Comparison of ENCODE assay signal across 8 mouse cellular contexts in the genomic region with DNA sequence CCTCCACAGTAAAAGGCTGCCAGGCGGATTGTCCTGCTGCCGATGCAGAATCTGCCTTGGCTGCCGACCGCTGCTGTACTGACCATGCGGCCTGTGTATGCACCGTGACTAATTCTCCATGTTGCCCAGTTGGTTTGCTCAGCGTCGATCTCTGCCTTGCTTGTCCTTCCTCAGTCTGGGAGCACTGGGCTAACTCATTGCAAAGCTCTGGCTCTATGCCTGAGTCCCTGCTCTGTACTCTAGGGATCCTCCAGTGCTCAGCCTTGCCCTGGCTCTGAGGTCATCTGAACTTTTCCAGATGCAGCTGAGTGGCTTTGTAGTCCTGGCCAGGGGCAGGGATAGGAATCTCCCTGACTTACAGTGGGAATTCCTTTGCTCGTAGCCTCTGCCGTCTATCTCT. TPM values are rescaled to one million over a fixed set of nuclear protein-coding genes. Genes with fewer than 3 reads are reported as not detected.
DNase-seq lines count a peak whose midpoint lies in the region; ATAC-seq and TF ChIP-seq lines count a peak whose summit lies in the region.

No protein-coding gene starts in this region.

- no peak overlapping the region for H3K4me3 ChIP-seq in hindbrain, embryonic 10.5 days
- no peak overlapping the region for H3K4me3 ChIP-seq in hindbrain, embryonic 12.5 days
- no peak overlapping the region for H3K4me3 ChIP-seq in cerebellum, adult 2 months (replicated peaks; ENCODE audit: insufficient read depth, low read depth, low read length)
- no peak overlapping the region for H3K4me3 ChIP-seq in kidney, embryonic 15.5 days (replicated peaks)

- H3K4me1 ChIP-seq in hindbrain, embryonic 10.5 days (replicated peaks): peaks cover 81% of the 10 kb centered on the region
- H3K4me1 ChIP-seq in hindbrain, embryonic 12.5 days: peaks cover 36% of the 10 kb centered on the region
- H3K4me1 ChIP-seq in cerebellum, adult 2 months (ENCODE audit: control insufficient read depth, insufficient read depth, low read length): peaks cover 26% of the 10 kb centered on the region
- H3K4me1 ChIP-seq in kidney, embryonic 15.5 days: peaks cover 82% of the 10 kb centered on the region

- H3K27me3 ChIP-seq in hindbrain, embryonic 10.5 days (ENCODE audit: insufficient read depth, poor library complexity, severe bottlenecking): no peaks in the 10 kb centered on the region
- no peaks in the 10 kb centered on the region for H3K27me3 ChIP-seq in hindbrain, embryonic 12.5 days
- no peaks in the 10 kb centered on the region for H3K27me3 ChIP-seq in cerebellum, adult 2 months (ENCODE audit: control insufficient read depth, insufficient read depth, low read length)
- no peaks in the 10 kb centered on the region for H3K27me3 ChIP-seq in kidney, embryonic 15.5 days

- H3K9ac ChIP-seq in hindbrain, embryonic 12.5 days: no peak overlapping the region
- 0 out of 2 replicates have a peak overlapping the region, but pooled peaks have one; percentile 15 for H3K9ac ChIP-seq in kidney, embryonic 15.5 days

- no peak for TF ChIP-seq CTCF in cerebellum, adult 2 months (IDR thresholded peaks at IDR 0.05; ENCODE audit: borderline replicate concordance, insufficient read depth, low read depth, low read length)

- peak overlapping the region; percentile 73; the same call in 1 of the 2 replicates for H3K27ac ChIP-seq in hindbrain, embryonic 10.5 days
- no peak overlapping the region for H3K27ac ChIP-seq in hindbrain, embryonic 12.5 days
- H3K27ac ChIP-seq in cerebellum, adult 2 months (ENCODE audit: insufficient read depth, low read length): no peak overlapping the region
- H3K27ac ChIP-seq in kidney, embryonic 15.5 days: peak overlapping the region; percentile 50

- TF ChIP-seq POLR2A in cerebellum, adult 2 months (IDR thresholded peaks at IDR 0.05; ENCODE audit: borderline replicate concordance, insufficient read depth, low read length): no peak

- H3K36me3 ChIP-seq in hindbrain, embryonic 10.5 days: 0 out of 2 replicates have a peak, but pooled peaks cover 9% of the 10 kb centered on the region
- no peaks in the 10 kb centered on the region for H3K36me3 ChIP-seq in hindbrain, embryonic 12.5 days
- no peaks in the 10 kb centered on the region for H3K36me3 ChIP-seq in kidney, embryonic 15.5 days

- ATAC-seq in hindbrain, embryonic 12.5 days (ENCODE audit: low FRiP score): no peak
- ATAC-seq in kidney, embryonic 15.5 days (replicated peaks; ENCODE audit: low FRiP score): peak; percentile 30; the same call in 1 of the 2 replicates

- no peaks in the 10 kb centered on the region for H3K9me3 ChIP-seq in hindbrain, embryonic 10.5 days
- no peaks in the 10 kb centered on the region for H3K9me3 ChIP-seq in hindbrain, embryonic 12.5 days (replicated peaks)
- H3K9me3 ChIP-seq in kidney, embryonic 15.5 days (replicated peaks): no peaks in the 10 kb centered on the region

- H3K4me2 ChIP-seq in hindbrain, embryonic 12.5 days (replicated peaks): no peak overlapping the region
- H3K4me2 ChIP-seq in kidney, embryonic 15.5 days: no peak overlapping the region

- 30% methylated on average over 10 of the region's 10 CpGs for WGBS in hindbrain, embryonic 10.5 days
- WGBS in hindbrain, embryonic 12.5 days: 24% methylated on average over 10 of the region's 10 CpGs
- WGBS in cerebellum, adult 2 months: 22% methylated on average over 10 of the region's 10 CpGs
- WGBS in kidney, embryonic 15.5 days: 40% methylated on average over 10 of the region's 10 CpGs

- DNase-seq in hindbrain, embryonic 10.5 days (ENCODE audit: low spot score): peak; percentile 42
- DNase-seq in cerebellum, adult 2 months: peak; percentile 38 to 42
- DNase-seq in heart, adult 18-20 months: peak; percentile 69 to 90
- DNase-seq in liver: no peak
- DNase-seq in right cerebral cortex, postnatal 36 days (ENCODE audit: low spot score in 2 of 2): no peak
- DNase-seq in spleen, postnatal 14 days (ENCODE audit: low spot score in 2 of 2): no peak

RNA-seq across cellular contexts. Expression of gene Farp1, which starts 24.3 kb away (rescaled TPM):
- 25.2 and 25.8 TPM in 2 replicates for polyA plus RNA-seq in hindbrain, embryonic 10.5 days (2016; fragmentation: Nextera tagmentation; extraction: Ambion mirVana)
- polyA plus RNA-seq in hindbrain, embryonic 12.5 days (2016; fragmentation: Nextera tagmentation; extraction: Ambion mirVana): 43.9 and 46.0 TPM in 2 replicates
- polyA plus RNA-seq in cerebellum, adult 2 months (2012; rRNA removed): 43.3 and 44.4 TPM in 2 replicates
- total RNA-seq in heart, adult 18-20 months (2021): 1 to 10 TPM; 7.1 to 8.7 TPM
- 31.6 and 35.8 TPM in 2 replicates for polyA plus RNA-seq in kidney, embryonic 15.5 days (2015; fragmentation: Nextera tagmentation; extraction: Ambion mirVana)

Comparison
In these comparisons a context has a peak if more than half of its experiments do, and no peak if none do; other contexts are left out.
1. H3K27ac ChIP-seq: peak in hindbrain, embryonic 10.5 days (single experiment) and kidney, embryonic 15.5 days (single experiment); none in hindbrain, embryonic 12.5 days (single experiment) and cerebellum, adult 2 months (single experiment).
2. DNase-seq: peak in hindbrain, embryonic 10.5 days (single experiment), cerebellum, adult 2 months (2 of 2) and heart, adult 18-20 months (2 of 2); none in liver (single experiment), right cerebral cortex, postnatal 36 days (0 of 2) and spleen, postnatal 14 days (0 of 2).